In the genomic region with DNA sequence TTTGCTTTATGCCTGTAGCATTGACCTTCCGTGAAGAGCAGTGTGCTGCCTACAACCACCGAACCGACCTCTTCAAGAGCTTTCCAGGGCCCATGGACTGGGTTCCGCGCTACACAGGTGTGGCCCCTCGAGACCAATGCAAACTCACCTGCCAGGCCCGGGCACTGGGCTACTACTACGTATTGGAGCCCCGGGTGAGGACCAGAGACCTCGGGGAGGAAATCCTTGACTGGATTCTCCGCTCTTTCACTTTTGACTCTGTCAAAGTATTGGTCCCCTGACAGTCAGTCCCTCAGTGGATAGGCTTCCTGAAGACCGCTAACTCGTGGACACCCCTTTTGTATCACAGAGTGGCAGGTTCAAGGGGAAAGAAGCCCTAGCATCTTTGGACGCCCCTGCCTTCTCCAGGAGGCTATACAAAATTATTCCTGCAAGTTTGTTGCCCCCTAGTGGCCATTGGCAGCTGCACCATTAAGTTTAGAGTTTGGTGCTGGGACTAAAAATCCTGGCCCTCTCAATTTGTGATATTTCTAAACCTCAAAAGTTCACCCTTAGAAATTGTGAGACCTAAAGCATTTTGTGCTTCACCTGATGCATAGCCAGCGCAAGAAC, we compare ENCODE assay signal across 8 mouse cellular contexts. TPM values are rescaled to one million over a fixed set of nuclear protein-coding genes. Genes with fewer than 3 reads are reported as not detected.
DNase-seq lines count a peak whose midpoint lies in the region; ATAC-seq and TF ChIP-seq lines count a peak whose summit lies in the region.

No protein-coding gene starts in this region.

- H3K4me3 ChIP-seq in lung, adult 2 months (replicated peaks; ENCODE audit: extremely low read depth, low read depth, low read length): no peak overlapping the region

- peaks cover 6% of the 10 kb centered on the region; the same call in 1 of the 2 replicates for H3K4me1 ChIP-seq in lung, adult 2 months (ENCODE audit: control insufficient read depth, insufficient read depth, low read length)

- WGBS in lung, adult 2 months: 58% methylated on average over 15 of the region's 15 CpGs

- DNase-seq in cerebellum, adult 11-12 months: no peak
- peak; percentile 31 for DNase-seq in 3134 (ENCODE audit: extremely low read depth, insufficient read length, low spot score)
- peak; percentile 79 for DNase-seq in adrenal gland, postnatal 10 days
- DNase-seq in induced T-regulatory cell, adult 2 months (ENCODE audit: low read depth): peak; percentile 81
- peak; percentile 50 for DNase-seq in lung, adult 2 months
- DNase-seq in right cerebral cortex, postnatal 14 days: peak; percentile 52

- peak; percentile 43 for TF ChIP-seq CTCF in lung, adult 2 months (IDR thresholded peaks at IDR 0.05; ENCODE audit: insufficient read depth, low read length)

- ATAC-seq in cerebellum, adult (ENCODE audit: insufficient number of reproducible peaks, low FRiP score, low TSS enrichment): peak; percentile 46; the same call in 1 of the 2 replicates
- ATAC-seq in erythroblast, adult 5-6 weeks (replicated peaks; ENCODE audit: low FRiP score, poor library complexity, severe bottlenecking): peak; percentile 70

- TF ChIP-seq POLR2A in lung, adult 2 months (IDR thresholded peaks at IDR 0.05; ENCODE audit: borderline replicate concordance, extremely low read depth, low read depth, low read length): no peak

RNA-seq across cellular contexts. Expression of gene Ndufs2, which starts 5.9 kb away (rescaled TPM):
- 1,000 to 10,000 TPM in 1 of 2 experiments, 100 to 1,000 TPM in 1; 996 to 1,019 TPM for total RNA-seq in adrenal gland, postnatal 10 days (2021)
- 62.9 and 78.4 TPM in 2 replicates for total RNA-seq in erythroblast, adult 5-6 weeks (2015; ENCODE audit: low replicate concordance)
- 48.0 and 62.1 TPM in 2 replicates for total RNA-seq in erythroblast, adult 5-6 weeks (2017; ENCODE audit: low replicate concordance)
- 78.8 and 118 TPM in 2 replicates for polyA plus RNA-seq in lung, adult 2 months (2012; rRNA removed)

RNA-seq across cellular contexts. Expression of gene Adamts4, which starts 6.8 kb away (rescaled TPM):
- total RNA-seq in adrenal gland, postnatal 10 days (2021): 1 to 10 TPM; 4.0 to 5.1 TPM
- total RNA-seq in erythroblast, adult 5-6 weeks (2015; ENCODE audit: low replicate concordance): 0.19 TPM in 1 of 2 replicates, not detected in the other
- not detected in 2 replicates for total RNA-seq in erythroblast, adult 5-6 weeks (2017; ENCODE audit: low replicate concordance)
- polyA plus RNA-seq in lung, adult 2 months (2012; rRNA removed): 1.2 and 1.3 TPM in 2 replicates

RNA-seq across cellular contexts. Expression of gene B4galt3, which starts 13.1 kb away (rescaled TPM):
- 10 to 100 TPM; 28.9 to 34.7 TPM for total RNA-seq in adrenal gland, postnatal 10 days (2021)
- 8.1 and 11.3 TPM in 2 replicates for total RNA-seq in erythroblast, adult 5-6 weeks (2015; ENCODE audit: low replicate concordance)
- 7.7 and 29.1 TPM in 2 replicates for total RNA-seq in erythroblast, adult 5-6 weeks (2017; ENCODE audit: low replicate concordance)
- polyA plus RNA-seq in lung, adult 2 months (2012; rRNA removed): 72.0 and 75.8 TPM in 2 replicates

RNA-seq across cellular contexts. Expression of gene Fcer1g, which starts 22.9 kb away (rescaled TPM):
- 10 to 100 TPM; 14.4 to 19.2 TPM for total RNA-seq in adrenal gland, postnatal 10 days (2021)
- 269 and 282 TPM in 2 replicates for total RNA-seq in erythroblast, adult 5-6 weeks (2015; ENCODE audit: low replicate concordance)
- total RNA-seq in erythroblast, adult 5-6 weeks (2017; ENCODE audit: low replicate concordance): 89.5 and 162 TPM in 2 replicates
- polyA plus RNA-seq in lung, adult 2 months (2012; rRNA removed): 117 and 158 TPM in 2 replicates

RNA-seq across cellular contexts. Expression of gene Ppox, which starts 23.9 kb away (rescaled TPM):
- 10 to 100 TPM; 30.8 to 43.8 TPM for total RNA-seq in adrenal gland, postnatal 10 days (2021)
- total RNA-seq in erythroblast, adult 5-6 weeks (2015; ENCODE audit: low replicate concordance): 416 and 462 TPM in 2 replicates
- total RNA-seq in erythroblast, adult 5-6 weeks (2017; ENCODE audit: low replicate concordance): 506 and 765 TPM in 2 replicates
- polyA plus RNA-seq in lung, adult 2 months (2012; rRNA removed): 40.6 and 49.0 TPM in 2 replicates

Comparison
In these comparisons a context has a peak if more than half of its experiments do, and no peak if none do; other contexts are left out.
1. RNA of gene Ndufs2, which starts 5.9 kb away (total RNA-seq): 996 to 1,019 TPM in adrenal gland, postnatal 10 days; 48.0 to 78.4 TPM in erythroblast, adult 5-6 weeks; every median in the first group is over 10 times any median in the second.
2. RNA of gene Adamts4, which starts 6.8 kb away (total RNA-seq): 4.0 to 5.1 TPM in adrenal gland, postnatal 10 days; 0.19 TPM in erythroblast, adult 5-6 weeks; every median in the first group is over 4 times any median in the second.